Mouse (Mus musculus) heart, adult 2 months (tissue): Measurements from ENCODE around the gene Kctd10. TPM values are rescaled to one million over a fixed set of nuclear protein-coding genes. Genes with fewer than 3 reads are reported as not detected.

ENCODE experiments used
- DNase-seq, 2 experiments: peaks; one replicate each; pipeline ENCODE4 v3.0.0; 2021
- H3K27ac ChIP-seq: fragments of 200-600 bp; 2 replicates; pipeline ENCODE4 v1.8.1; 2022
- H3K27me3 ChIP-seq: fragments of 200-500 bp; 2 replicates; pipeline ENCODE4 v1.6.1; 2012; ENCODE audit warnings: mild to moderate bottlenecking, low read length, inconsistent platforms, mixed read lengths; ENCODE audit not compliant: control insufficient read depth, insufficient read depth
- H3K36me3 ChIP-seq: fragments of 200-500 bp; 2 replicates; pipeline ENCODE4 v1.6.1; 2012; ENCODE audit warnings: low read length, inconsistent platforms; ENCODE audit not compliant: control insufficient read depth, insufficient read depth
- H3K4me1 ChIP-seq: fragments of 200-500 bp; 2 replicates; pipeline ENCODE4 v1.6.1; 2011; ENCODE audit warnings: low read length; ENCODE audit not compliant: control insufficient read depth, insufficient read depth
- H3K4me3 ChIP-seq: fragments of 200-600 bp; 2 replicates; pipeline ENCODE4 v1.8.1; 2022
- H3K79me2 ChIP-seq: fragments of 200-500 bp; replicated peaks from 2 replicates; pipeline ENCODE4 v1.6.1; 2012; ENCODE audit warnings: mild to moderate bottlenecking, inconsistent platforms, low read length, moderate library complexity, mixed read lengths; ENCODE audit not compliant: control insufficient read depth, insufficient read depth
- H3K9ac ChIP-seq: fragments of 200-500 bp; 2 replicates; pipeline ENCODE4 v1.6.1; 2012; ENCODE audit warnings: low read depth, mild to moderate bottlenecking, control low read depth, inconsistent platforms, low read length, mixed read lengths
- CTCF ChIP-seq: fragments of 200-600 bp; IDR thresholded peaks from 2 replicates; pipeline ENCODE4 v1.8.1; 2022; ENCODE audit warnings: antibody characterized with exemption, mild to moderate bottlenecking, moderate library complexity
- EP300 ChIP-seq: fragments of 200-500 bp; IDR thresholded peaks from 2 replicates; pipeline ENCODE4 v1.6.1; 2011; ENCODE audit warnings: low read depth, low read length, control low read depth; ENCODE audit not compliant: insufficient read depth
- POLR2A ChIP-seq: fragments of 200-500 bp; IDR thresholded peaks from 2 replicates; pipeline ENCODE4 v1.6.1; 2011; ENCODE audit warnings: mild to moderate bottlenecking, low read depth, low read length, control low read depth; ENCODE audit not compliant: insufficient read depth
- WGBS: fragments of 180-500 bp; shearing (Covaris S2); methylation state at CpG from one replicate; pipeline ENCODE4 v1.1.7; 2018; 5-methylcytosine and 5-hydroxymethylcytosine counted together
- intact Hi-C: fragments of 180-260 bp; cut with DNase I; formaldehyde crosslinking; loops from one replicate; pipeline ENCODE4 v1.15.1; 2025
- polyA plus RNA-seq: library from polyadenylated mRNA; depleted of rRNA; stranded (reverse); fragments of >200 nt; gene quantifications from 2 replicates; pipeline ENCODE4 v1.2.3, GENCODE M21; 2012
- total RNA-seq, 2 experiments: library from RNA; stranded (reverse); gene quantifications; 2 replicates each; pipeline ENCODE4 v1.2.3; 2021

The Kctd10 gene
- total and polyA plus RNA-seq, 3 experiments, result 48.0 to 51.8 (median 48.9) TPM

DNA sequence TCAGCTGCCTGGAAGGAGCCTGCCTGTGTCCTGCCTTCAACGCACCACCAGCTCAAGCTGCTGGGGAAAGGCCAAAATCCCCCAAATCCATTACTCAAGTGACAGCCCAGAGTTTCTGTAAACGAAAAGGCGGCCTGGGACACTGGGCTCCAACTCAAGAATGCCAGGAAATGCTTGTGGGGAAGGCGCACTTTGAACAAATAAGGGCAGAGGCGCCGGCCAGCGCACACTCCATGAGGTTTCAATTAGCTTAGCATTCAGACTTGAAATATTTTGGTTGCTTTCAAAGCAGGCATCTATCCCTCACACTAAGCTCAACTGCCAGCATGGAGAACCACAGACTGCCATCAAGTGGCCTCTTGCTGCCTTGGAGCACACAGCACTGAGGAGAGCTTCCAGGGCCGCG lies 9.9 kb downstream of the Kctd10 start:
- Histone ChIP-seq H3K79me2 (no peaks in the 10 kb centered on the region; the same call in none of the 2 replicates), H3K27ac (peak overlapping the region; percentile 79), H3K27me3 (no peaks in the 10 kb centered on the region), H3K4me3 (peak overlapping the region; percentile 15), H3K36me3 (peaks cover 9% of the 10 kb centered on the region), H3K9ac (peak overlapping the region; percentile 7; the same call in 1 of the 2 replicates), H3K4me1 (peaks cover 42% of the 10 kb centered on the region)
- intact Hi-C loops, result loop anchor here (10.0 kb wide), 1 partner anchor 196 kb away; no protein-coding TSS in a partner anchor
- WGBS, result 32% methylated on average over 9 of the region's 9 CpGs
- DNase-seq, result peak; percentile 57 to 74
- TF ChIP-seq CTCF (peak; percentile 26; the same call in 1 of the 2 replicates), EP300 (0 out of 2 replicates have a peak, but pooled peaks have one; percentile 6), POLR2A (no peak)

DNA sequence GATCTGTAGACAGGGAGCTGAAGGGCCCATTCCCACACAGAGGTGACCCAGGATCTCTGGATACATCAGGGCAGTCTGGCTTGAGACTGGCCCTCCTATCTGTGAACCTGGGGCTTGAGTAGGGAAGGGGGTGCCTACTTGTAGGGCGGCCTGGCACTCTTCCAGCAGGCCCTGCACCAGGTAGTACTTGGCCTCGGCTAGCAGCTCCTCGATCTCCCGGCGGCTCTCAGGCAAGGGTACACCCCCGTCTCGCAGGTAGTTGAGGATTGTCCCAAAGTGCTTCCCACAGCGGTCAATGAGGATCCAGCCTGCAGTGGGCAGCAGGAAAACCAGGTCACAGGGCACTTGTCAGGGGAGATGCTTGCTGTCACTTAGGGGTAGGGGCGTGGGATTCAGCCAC lies 10.4 kb downstream of the Kctd10 start:
- DNase-seq, result peak in 1 of 2 experiments; percentile 37
- no peaks in the 10 kb centered on the region; the same call in 1 of the 2 replicates for H3K79me2 ChIP-seq
- H3K4me1 ChIP-seq, result peaks cover 39% of the 10 kb centered on the region
- peaks cover 9% of the 10 kb centered on the region for H3K36me3 ChIP-seq
- intact Hi-C loops, result loop anchor here (10.0 kb wide), 1 partner anchor 195 kb away; no protein-coding TSS in a partner anchor
- 0 out of 2 replicates have a peak overlapping the region, but pooled peaks have one; percentile 10 for H3K9ac ChIP-seq
- no peaks in the 10 kb centered on the region for H3K27me3 ChIP-seq
- peak overlapping the region; percentile 15; the same call in 1 of the 2 replicates for H3K4me3 ChIP-seq
- H3K27ac ChIP-seq, result peak overlapping the region; percentile 79
- TF ChIP-seq CTCF, result no peak
- no peak for TF ChIP-seq EP300
- TF ChIP-seq POLR2A, result no peak
- 56% methylated on average over 9 of the region's 9 CpGs for WGBS

DNA sequence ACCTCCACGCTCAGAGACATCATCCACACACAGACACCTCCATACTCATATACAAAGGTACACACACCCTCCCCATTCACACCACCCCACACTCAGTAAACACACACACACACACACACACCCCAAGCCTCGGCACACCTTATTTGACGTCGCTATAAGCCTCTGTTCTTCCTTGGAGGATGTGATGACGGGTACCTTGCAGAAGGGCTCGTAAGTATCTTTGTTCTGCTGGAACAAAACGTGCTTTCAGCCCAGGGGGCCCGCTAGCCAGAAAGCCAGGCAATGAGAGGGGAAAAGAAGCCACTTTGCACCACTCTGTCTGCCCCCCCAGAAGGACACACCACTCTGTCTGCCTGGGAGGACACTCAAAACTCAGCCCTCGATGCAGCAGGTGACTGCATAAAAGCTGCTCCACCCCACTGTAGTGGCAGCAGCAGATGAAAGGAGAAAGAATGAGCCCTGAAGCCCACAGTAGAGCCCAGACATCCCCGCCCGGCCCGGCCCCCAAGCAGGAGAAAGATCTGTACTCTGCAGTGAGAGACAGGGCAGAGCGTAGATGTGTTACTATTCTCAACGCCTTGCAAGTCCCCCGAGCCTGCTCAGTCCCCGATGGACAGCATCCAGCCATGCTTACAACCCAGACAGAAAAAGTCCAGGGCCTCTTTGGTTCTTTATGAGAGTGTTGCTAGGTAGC lies 11.4 kb downstream of the Kctd10 start:
- no peak overlapping the region for H3K9ac ChIP-seq
- H3K4me3 ChIP-seq, result no peak overlapping the region
- TF ChIP-seq POLR2A (no peak), CTCF (no peak)
- H3K4me1 ChIP-seq, result peaks cover 36% of the 10 kb centered on the region
- WGBS, result 85% methylated on average over 16 of the region's 16 CpGs
- peaks cover 9% of the 10 kb centered on the region for H3K36me3 ChIP-seq
- no peak overlapping the region; the same call in 1 of the 2 replicates for H3K27ac ChIP-seq
- H3K27me3 ChIP-seq, result no peaks in the 10 kb centered on the region
- intact Hi-C loops, result no loop called here
- DNase-seq, result no peak
- H3K79me2 ChIP-seq, result no peaks in the 10 kb centered on the region; the same call in 1 of the 2 replicates

DNA sequence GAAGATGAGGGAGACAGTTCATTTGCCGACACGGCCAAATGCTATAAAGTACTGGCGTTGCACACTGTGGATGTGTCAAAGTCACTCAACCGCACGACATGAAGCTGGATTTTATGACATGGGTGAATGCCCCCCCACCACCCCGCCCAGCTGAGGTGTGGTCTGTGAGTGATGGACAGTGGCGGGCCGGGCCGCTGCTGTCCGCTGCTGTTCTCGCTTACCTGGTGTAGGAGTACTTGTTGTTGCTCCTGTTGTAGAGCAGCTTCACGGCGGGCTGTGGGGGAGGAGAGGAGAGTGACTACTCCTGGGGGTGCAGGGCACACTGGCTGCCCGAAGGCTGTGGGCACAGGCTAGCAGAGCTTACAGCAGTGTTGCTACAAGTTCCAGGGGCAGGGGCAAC lies 12.2 kb downstream of the Kctd10 start:
- Histone ChIP-seq H3K9ac (no peak overlapping the region), H3K4me1 (peaks cover 28% of the 10 kb centered on the region), H3K27ac (no peak overlapping the region), H3K4me3 (no peak overlapping the region), H3K79me2 (no peaks in the 10 kb centered on the region; the same call in 1 of the 2 replicates), H3K36me3 (peaks cover 7% of the 10 kb centered on the region), H3K27me3 (no peaks in the 10 kb centered on the region)
- DNase-seq, result no peak
- intact Hi-C loops, result no loop called here
- WGBS, result 89% methylated on average over 14 of the region's 14 CpGs
- TF ChIP-seq POLR2A (no peak), EP300 (no peak), CTCF (no peak)

DNA sequence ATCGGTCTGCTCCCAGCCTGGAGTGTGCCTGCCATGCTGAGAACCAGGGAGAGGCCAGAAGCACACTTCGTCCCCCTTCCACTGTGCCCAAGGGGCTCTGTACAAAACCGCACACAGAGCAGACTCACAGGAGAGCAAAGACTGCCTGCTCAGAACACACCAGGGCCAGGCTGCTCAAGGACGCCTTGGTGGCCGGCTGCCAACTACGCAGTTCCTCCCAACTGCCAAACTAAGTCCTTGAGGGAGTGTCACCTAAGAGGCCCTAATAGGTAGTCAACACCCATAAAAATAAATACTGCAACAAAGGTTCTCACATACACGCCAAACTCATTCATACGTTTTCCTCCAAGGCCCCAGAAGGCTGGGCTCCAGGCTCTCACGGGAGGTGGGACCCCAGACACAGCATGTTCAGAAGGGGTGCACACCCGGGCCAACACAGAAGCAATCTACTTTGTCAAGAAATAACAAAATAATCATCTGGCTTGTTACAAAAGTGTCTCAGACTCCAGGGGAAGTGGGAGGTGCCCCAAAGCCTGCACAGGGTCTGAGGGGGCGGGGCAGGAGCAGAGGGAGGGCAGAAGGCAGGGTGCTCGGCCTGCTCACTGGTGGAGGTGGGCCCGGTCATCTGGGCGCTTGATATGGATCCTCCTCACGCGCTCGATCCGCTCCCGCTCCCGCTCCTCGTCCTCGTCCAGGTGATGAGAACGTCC lies 15.1 kb downstream of the Kctd10 start:
- Histone ChIP-seq H3K27me3 (no peaks in the 10 kb centered on the region), H3K79me2 (no peaks in the 10 kb centered on the region; the same call in 1 of the 2 replicates), H3K4me1 (peaks cover 4% of the 10 kb centered on the region), H3K36me3 (no peaks in the 10 kb centered on the region), H3K9ac (no peak overlapping the region), H3K4me3 (no peak overlapping the region), H3K27ac (peak overlapping the region; percentile 11; the same call in 1 of the 2 replicates)
- TF ChIP-seq POLR2A (no peak), CTCF (no peak), EP300 (no peak)
- WGBS, result 60% methylated on average over 23 of the region's 23 CpGs
- DNase-seq, result peak; percentile 64 to 68
- intact Hi-C loops, result no loop called here
